Mouse (Mus musculus): ENCODE results near the gene Tmem116.

- TF ChIP-seq GATA1 (IDR thresholded peaks at IDR 0.05; ENCODE audit: borderline replicate concordance, low read length) = no peak
- TF ChIP-seq FLI1 (IDR thresholded peaks at IDR 0.05; ENCODE audit: low read length) = no peak
Measured at GRCm38 (mm10) chr5:121525774-121526450, 74.2 kb downstream of the Tmem116 start.
